15 mouse cellular contexts compared by ENCODE assay signal in genomic region chr17:32220873-32221272, GRCm38 (mm10). TPM values are rescaled to one million over a fixed set of nuclear protein-coding genes. Genes with fewer than 3 reads are reported as not detected.
A peak's percentile ranks its signal among the peaks of the same experiment; 100 is the strongest.
DNase-seq lines count a peak whose midpoint lies in the region; ATAC-seq and TF ChIP-seq lines count a peak whose summit lies in the region.
"Had no signal": no experiment of that assay in that cellular context is flagged by ENCODE, and none has a peak within 500 bp of the region (broad histone marks: within the 10 kb centered on the region; RNA-seq: fewer than 3 reads in every experiment).

No protein-coding gene starts in this region.

- no peak for TF ChIP-seq EP300 in liver, postnatal 0 days (IDR thresholded peaks at IDR 0.05; ENCODE audit: low read depth)
- TF ChIP-seq EP300 in MEL (IDR thresholded peaks at IDR 0.05; ENCODE audit: low read depth in 1 of 2, low read length in 2 of 2): no peak

- ATAC-seq in heart, embryonic 12.5 days (ENCODE audit: insufficient number of reproducible peaks, low FRiP score): no peak
- ATAC-seq in liver, postnatal 0 days: no peak
- ATAC-seq in erythroblast, adult 5-6 weeks (replicated peaks; ENCODE audit: low FRiP score, poor library complexity, severe bottlenecking): 0 out of 2 replicates have a peak, but pooled peaks have one; percentile 14

- no peak overlapping the region for H3K4me2 ChIP-seq in heart, embryonic 12.5 days
- H3K4me2 ChIP-seq in liver, postnatal 0 days (ENCODE audit: low read depth, low read length): no peak overlapping the region
- H3K4me2 ChIP-seq: hindbrain, embryonic 15.5 days; limb, embryonic 12.5 days had no signal

- H3K4me3 ChIP-seq in heart, embryonic 12.5 days: no peak overlapping the region
- no peak overlapping the region for H3K4me3 ChIP-seq in liver, postnatal 0 days (ENCODE audit: low read depth, low read length)
- H3K4me3 ChIP-seq in MEL (ENCODE audit: control insufficient read depth in 1 of 2, insufficient read depth in 1 of 2, low read depth in 2 of 2, low read length in 2 of 2): no peak overlapping the region
- H3K4me3 ChIP-seq: erythroblast, embryonic 14.5 days; hindbrain, embryonic 15.5 days; limb, embryonic 12.5 days; megakaryocyte, embryonic 14.5 days; myocyte had no signal

- H3K9ac ChIP-seq in heart, embryonic 12.5 days: no peak overlapping the region
- no peak overlapping the region for H3K9ac ChIP-seq in liver, postnatal 0 days (replicated peaks)
- no peak overlapping the region for H3K9ac ChIP-seq in MEL (ENCODE audit: control insufficient read depth, low read depth, low read length, poor library complexity, severe bottlenecking)
- H3K9ac ChIP-seq: hindbrain, embryonic 15.5 days; limb, embryonic 12.5 days had no signal

- H3K79me2 ChIP-seq in MEL (ENCODE audit: control insufficient read depth, insufficient read depth, low read length, poor library complexity): no peaks in the 10 kb centered on the region

- no peak for TF ChIP-seq RAD21 in MEL (IDR thresholded peaks at IDR 0.05; ENCODE audit: low read depth, low read length)

- no peak for TF ChIP-seq POLR2A in MEL (IDR thresholded peaks at IDR 0.05; ENCODE audit: control insufficient read depth in 1 of 2, insufficient read depth in 1 of 2, low read depth in 1 of 2, low read length in 2 of 2, poor library complexity in 1 of 2)

- peak; percentile 37 for DNase-seq in heart, postnatal 4 days
- DNase-seq in liver, postnatal 0 days: no peak
- DNase-seq in liver (no peak), MEL (ENCODE audit: low read depth, low spot score) (no peak)
- DNase-seq in adrenal gland, postnatal 14 days: no peak
- DNase-seq in spleen, adult 12 weeks (ENCODE audit: low spot score): no peak
- DNase-seq: cerebellum, adult 11-12 months had no signal

- H3K4me1 ChIP-seq in heart, embryonic 12.5 days (replicated peaks): peaks cover 8% of the 10 kb centered on the region; the same call in 1 of the 2 replicates
- H3K4me1 ChIP-seq in liver, postnatal 0 days (ENCODE audit: insufficient read depth): no peaks in the 10 kb centered on the region
- H3K4me1 ChIP-seq in MEL (ENCODE audit: control insufficient read depth in 1 of 2, insufficient read depth in 2 of 2, low read length in 2 of 2): no peaks in the 10 kb centered on the region; a peak in 1 of 4 replicates
- H3K4me1 ChIP-seq: hindbrain, embryonic 15.5 days; limb, embryonic 12.5 days had no signal

- H3K36me3 ChIP-seq in heart, embryonic 12.5 days: peaks cover 91% of the 10 kb centered on the region
- peaks cover 89% of the 10 kb centered on the region for H3K36me3 ChIP-seq in liver, postnatal 0 days (replicated peaks; ENCODE audit: insufficient read depth, low read length)
- H3K36me3 ChIP-seq in MEL (ENCODE audit: control insufficient read depth in 1 of 2, insufficient read depth in 2 of 2, low read length in 2 of 2): peaks cover 0 to 45% of the 10 kb centered on the region in 2 experiments; a peak in 3 of 4 replicates

- H3K27me3 ChIP-seq in heart, embryonic 12.5 days (replicated peaks): no peaks in the 10 kb centered on the region
- no peaks in the 10 kb centered on the region for H3K27me3 ChIP-seq in liver, postnatal 0 days (ENCODE audit: insufficient read depth, low read length)
- H3K27me3 ChIP-seq in MEL (ENCODE audit: control insufficient read depth in 1 of 2, insufficient read depth in 2 of 2, low read length in 2 of 2): no peaks in the 10 kb centered on the region
- H3K27me3 ChIP-seq: hindbrain, embryonic 15.5 days; limb, embryonic 12.5 days; megakaryocyte, embryonic 14.5 days had no signal

- H3K9me3 ChIP-seq in heart, embryonic 12.5 days (replicated peaks): no peaks in the 10 kb centered on the region
- H3K9me3 ChIP-seq in liver, postnatal 0 days (ENCODE audit: low read length): no peaks in the 10 kb centered on the region
- H3K9me3 ChIP-seq in MEL (replicated peaks; ENCODE audit: insufficient read depth, low read length): no peaks in the 10 kb centered on the region
- H3K9me3 ChIP-seq: hindbrain, embryonic 15.5 days; limb, embryonic 12.5 days; megakaryocyte, embryonic 14.5 days had no signal

- 0 out of 2 replicates have a peak, but pooled peaks have one; percentile 11 for TF ChIP-seq CTCF in liver, postnatal 0 days (IDR thresholded peaks at IDR 0.05; ENCODE audit: low read depth)
- TF ChIP-seq CTCF in MEL (IDR thresholded peaks at IDR 0.05 in 2 of 3, conservative IDR thresholded peaks at IDR 0.05 in 1 of 3; ENCODE audit: control insufficient read depth in 1 of 3, insufficient read depth in 1 of 3, low read depth in 2 of 3, low read length in 3 of 3, poor library complexity in 1 of 3, severe bottlenecking in 1 of 3): peak in 2 of 3 experiments; percentile 13 to 27; a peak in 2 of 6 replicates

- WGBS in heart, embryonic 12.5 days: 71% methylated on average over 3 of the region's 3 CpGs
- WGBS in liver, postnatal 0 days (ENCODE audit: insufficient replicate concordance): 61% methylated on average over 3 of the region's 3 CpGs

- H3K27ac ChIP-seq in heart, embryonic 12.5 days (ENCODE audit: poor library complexity, severe bottlenecking): no peak overlapping the region
- H3K27ac ChIP-seq in liver, postnatal 0 days (ENCODE audit: low read depth): no peak overlapping the region
- no peak overlapping the region for H3K27ac ChIP-seq in MEL (ENCODE audit: control insufficient read depth, low read depth, low read length)
- H3K27ac ChIP-seq: hindbrain, embryonic 15.5 days; limb, embryonic 12.5 days had no signal

TF ChIP-seq in MEL, 35 proteins besides CTCF, POLR2A, EP300 and RAD21:
- TF ChIP-seq ZC3H11A (IDR thresholded peaks at IDR 0.05; ENCODE audit: low read depth, low read length) (no peak), SMC3 (IDR thresholded peaks at IDR 0.05; ENCODE audit: low read depth, low read length) (peak; percentile 26; the same call in 1 of the 2 replicates)

RNA-seq across cellular contexts. Expression of gene Ephx3, which starts 31.5 kb away (rescaled TPM):
- total RNA-seq in heart, postnatal 4 days (2021): under 1 TPM; 0.38 TPM
- 0.09 TPM in 1 of 2 replicates, not detected in the other for polyA plus RNA-seq in heart, embryonic 12.5 days (2016; fragmentation: Nextera tagmentation; extraction: Ambion mirVana)
- polyA plus RNA-seq in liver, postnatal 0 days (2015; fragmentation: Nextera tagmentation; extraction: Ambion mirVana): not detected in 2 replicates
- 0.07 and 0.08 TPM in 2 replicates for total RNA-seq in MEL (2012; rRNA removed)
- not detected for polyA plus RNA-seq in MEL (2012; ENCODE audit: insufficient read depth in 1 of 2, insufficient read length in 2 of 2, low read depth in 1 of 2, low replicate concordance in 2 of 2, missing spikeins in 1 of 2)
- 1.9 TPM in 1 of 2 replicates, not detected in the other for total RNA-seq in erythroblast, adult 5-6 weeks (2015; ENCODE audit: low replicate concordance)
- 0.68 TPM in 1 of 2 replicates, not detected in the other for total RNA-seq in erythroblast, adult 5-6 weeks (2017; ENCODE audit: low replicate concordance)
- total RNA-seq in adrenal gland, postnatal 14 days (2021): 0.22 and 0.30 TPM in 2 replicates
- polyA plus RNA-seq: erythroblast, embryonic 14.5 days; limb, embryonic 12.5 days; liver, embryonic 16.5 days had no signal

RNA-seq across cellular contexts. Expression of gene Notch3, which starts 54.2 kb away (rescaled TPM):
- total RNA-seq in heart, postnatal 4 days (2021): 10 to 100 TPM; 51.5 to 52.3 TPM
- 8.0 and 10.6 TPM in 2 replicates for polyA plus RNA-seq in heart, embryonic 12.5 days (2016; fragmentation: Nextera tagmentation; extraction: Ambion mirVana)
- 0.20 and 0.26 TPM in 2 replicates for polyA plus RNA-seq in liver, postnatal 0 days (2015; fragmentation: Nextera tagmentation; extraction: Ambion mirVana)
- 0.07 and 0.08 TPM in 2 replicates for total RNA-seq in MEL (2012; rRNA removed)
- polyA plus RNA-seq in MEL (2012; ENCODE audit: insufficient read depth in 1 of 2, insufficient read length in 2 of 2, low read depth in 1 of 2, low replicate concordance in 2 of 2, missing spikeins in 1 of 2): under 1 TPM in 1 of 2 experiments, not detected in 1; 0.50 TPM
- total RNA-seq in erythroblast, adult 5-6 weeks (2015; ENCODE audit: low replicate concordance): not detected in 2 replicates
- 0.09 and 0.14 TPM in 2 replicates for total RNA-seq in erythroblast, adult 5-6 weeks (2017; ENCODE audit: low replicate concordance)
- 22.9 and 26.2 TPM in 2 replicates for total RNA-seq in adrenal gland, postnatal 14 days (2021)
- polyA plus RNA-seq: erythroblast, embryonic 14.5 days had no signal

Comparison
In these comparisons a context has a peak if more than half of its experiments do, and no peak if none do; other contexts are left out.
1. RNA of gene Notch3, which starts 54.2 kb away (total RNA-seq): 51.5 to 52.3 TPM in heart, postnatal 4 days and 22.9 to 26.2 TPM in adrenal gland, postnatal 14 days; 0.09 to 0.14 TPM in erythroblast, adult 5-6 weeks and 0.07 to 0.08 TPM in MEL; every median in the first group is over 10 times any median in the second.